Mouse (Mus musculus): Measurements from ENCODE around the gene B4galnt1.
"Not testable (repeated sequence)": the region's sequence is repeated elsewhere in the genome, so short reads cannot be mapped to it uniquely, and the experiment has no call there.

B4galnt1 gene

DNA sequence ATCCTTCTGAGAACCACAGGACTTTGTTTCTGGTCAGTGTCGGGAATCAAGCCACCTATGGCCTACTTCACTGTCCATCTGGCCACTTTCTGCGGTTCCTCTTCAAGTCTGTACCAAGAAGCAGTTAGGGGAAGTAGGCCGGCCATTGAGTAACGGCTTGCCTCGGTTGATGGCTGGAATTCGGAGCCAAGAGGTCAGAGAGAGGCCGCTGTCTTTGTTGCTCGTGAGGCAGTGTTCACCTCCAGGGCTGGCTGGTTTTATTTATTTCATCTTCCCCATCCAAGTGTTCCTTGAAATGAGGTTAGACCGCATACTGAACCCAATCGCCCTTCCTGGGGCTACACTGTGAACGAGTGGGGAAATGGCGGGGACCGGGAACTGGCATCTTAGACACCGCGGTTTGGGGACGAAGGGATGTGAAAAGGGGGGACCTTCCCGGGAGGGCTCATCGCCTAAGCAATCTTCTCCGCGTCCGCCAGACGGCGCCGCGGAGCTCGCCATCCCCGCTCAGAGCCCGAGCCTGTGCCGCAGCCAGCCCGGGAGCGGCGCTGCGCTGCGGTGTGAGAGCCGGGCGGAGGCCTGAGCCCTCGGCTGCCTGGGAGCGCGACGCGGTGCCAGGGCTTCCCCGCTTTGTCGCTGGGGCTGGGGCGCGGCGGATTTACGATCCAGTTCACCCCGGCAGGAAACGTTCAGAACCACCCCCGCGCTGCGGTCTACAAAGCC lies at the start of gene B4galnt1:
B4galnt1 (plus strand) TSS at position 595 of the 723 bp plus-strand sequence.
- DNase-seq, result peak; percentile 64

DNA sequence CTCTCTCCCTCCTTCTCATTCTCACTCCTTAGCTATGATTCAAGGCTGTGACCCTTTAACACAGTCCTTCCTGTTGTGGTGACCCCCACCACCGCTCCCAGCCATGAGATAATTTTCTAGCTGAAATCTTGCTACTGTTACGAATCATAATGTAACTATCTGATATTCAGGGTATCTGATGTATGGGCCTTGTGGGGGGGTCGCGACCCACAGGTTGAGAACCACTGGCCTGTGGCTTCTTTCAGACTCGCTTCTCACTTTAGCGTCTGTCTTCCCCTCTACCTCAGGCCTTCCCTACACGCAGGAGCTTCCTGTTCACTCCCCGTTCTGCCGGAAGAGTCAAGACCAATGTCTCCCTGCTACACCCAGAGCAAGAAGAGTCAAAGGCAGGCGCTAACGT lies 46.6 kb upstream of the B4galnt1 start:
- DNase-seq, result no peak

DNA sequence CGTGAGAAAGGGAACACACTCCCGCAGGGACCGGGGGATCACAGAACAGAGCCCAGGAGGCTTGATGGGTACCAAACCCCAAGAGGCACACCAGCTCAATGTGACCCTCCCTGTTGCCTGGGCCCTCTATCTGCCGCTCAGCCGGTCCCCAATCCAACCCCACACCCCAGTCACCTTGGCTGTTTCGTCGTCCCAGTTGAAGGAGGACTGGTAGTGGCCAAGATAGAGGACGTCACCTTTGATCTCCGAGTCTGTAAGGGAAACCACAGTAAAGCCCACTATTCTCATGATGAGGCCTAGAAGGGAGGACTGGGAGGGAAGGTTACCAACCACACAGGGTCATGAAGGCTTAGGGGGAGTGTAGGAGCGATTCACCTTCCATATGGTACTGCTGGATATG lies 45.8 kb upstream of the B4galnt1 start:
- DNase-seq, result no peak

DNA sequence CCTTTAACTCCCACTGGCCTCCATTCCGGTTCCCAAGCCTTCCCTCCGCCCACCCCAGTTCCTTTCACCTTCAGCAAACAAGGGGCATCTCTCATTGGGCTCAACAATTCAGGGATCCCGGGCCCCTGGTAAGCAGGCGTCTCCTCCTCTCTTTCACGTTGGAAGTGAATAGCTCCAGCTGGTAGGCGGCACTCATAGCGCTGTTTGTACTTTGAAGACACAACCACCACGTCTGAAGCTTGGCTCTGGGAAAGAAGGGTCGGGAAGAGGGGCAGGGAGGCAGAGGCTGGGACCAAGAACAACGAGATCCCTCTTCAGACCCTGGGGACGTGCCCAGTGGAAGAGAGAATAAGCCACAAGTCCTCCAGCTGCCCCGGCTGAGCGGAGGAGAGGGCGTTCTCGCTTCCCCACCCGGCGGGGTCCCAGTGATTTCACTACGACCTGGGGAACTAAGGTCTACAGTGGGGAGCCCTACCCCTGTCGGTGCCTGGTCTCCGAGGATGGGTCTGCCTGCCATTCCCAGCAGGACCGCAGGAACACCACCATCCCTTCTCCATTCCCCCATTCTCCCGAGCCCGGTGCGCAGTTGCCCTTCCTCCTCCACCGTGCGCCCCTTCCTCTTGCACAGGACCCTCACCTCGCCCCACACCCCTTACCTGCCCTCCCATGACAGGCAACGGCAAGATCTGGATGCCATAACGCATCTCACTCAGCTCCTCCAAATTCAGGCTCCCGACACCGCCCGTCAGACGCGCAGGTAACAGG lies 44.5 kb upstream of the B4galnt1 start:
- no peak for DNase-seq

DNA sequence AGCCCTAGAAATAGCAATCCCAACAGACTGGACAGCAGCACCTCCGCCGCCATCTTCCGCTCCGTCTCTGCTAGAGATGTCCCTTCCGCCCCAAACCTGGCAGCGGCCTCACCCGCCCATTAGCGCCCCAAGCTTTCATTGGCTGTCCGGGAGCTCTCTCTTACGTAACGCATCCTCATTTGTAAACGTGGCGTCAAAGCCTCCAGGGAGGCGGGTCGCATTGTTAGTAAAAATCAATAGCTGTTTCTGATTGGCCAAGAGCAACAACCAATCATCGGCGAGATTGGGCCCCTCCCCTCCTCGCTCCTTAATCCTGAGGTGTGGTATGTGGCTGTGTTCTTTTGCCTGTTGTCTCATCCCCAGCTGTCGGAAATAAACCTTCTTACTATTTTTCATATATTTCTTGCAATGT lies 44.0 kb upstream of the B4galnt1 start, which contains the start of gene Os9:
Os9 (minus strand) TSS at position 66 of the 412 bp plus-strand sequence.
- peak; percentile 99 for DNase-seq

DNA sequence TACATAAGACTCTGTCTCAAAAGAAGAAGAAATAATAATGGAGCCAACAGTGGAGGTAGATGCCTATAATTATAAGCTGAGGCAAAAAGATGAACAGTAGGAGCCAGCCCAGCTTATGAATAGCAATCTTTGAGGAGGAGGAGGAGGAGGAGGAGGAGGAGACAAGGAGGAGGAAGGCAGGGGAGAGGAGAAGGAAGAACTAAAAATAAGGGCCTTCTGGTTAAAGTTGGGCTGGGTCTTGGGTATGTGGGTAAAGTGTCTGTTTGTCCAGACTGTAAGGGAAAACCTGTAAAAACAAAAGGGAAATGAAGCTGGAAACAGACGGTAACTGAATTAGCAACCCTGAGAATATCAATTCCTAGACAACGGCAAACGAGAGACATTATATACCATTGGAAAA lies 43.0 kb upstream of the B4galnt1 start:
- no peak for DNase-seq

DNA sequence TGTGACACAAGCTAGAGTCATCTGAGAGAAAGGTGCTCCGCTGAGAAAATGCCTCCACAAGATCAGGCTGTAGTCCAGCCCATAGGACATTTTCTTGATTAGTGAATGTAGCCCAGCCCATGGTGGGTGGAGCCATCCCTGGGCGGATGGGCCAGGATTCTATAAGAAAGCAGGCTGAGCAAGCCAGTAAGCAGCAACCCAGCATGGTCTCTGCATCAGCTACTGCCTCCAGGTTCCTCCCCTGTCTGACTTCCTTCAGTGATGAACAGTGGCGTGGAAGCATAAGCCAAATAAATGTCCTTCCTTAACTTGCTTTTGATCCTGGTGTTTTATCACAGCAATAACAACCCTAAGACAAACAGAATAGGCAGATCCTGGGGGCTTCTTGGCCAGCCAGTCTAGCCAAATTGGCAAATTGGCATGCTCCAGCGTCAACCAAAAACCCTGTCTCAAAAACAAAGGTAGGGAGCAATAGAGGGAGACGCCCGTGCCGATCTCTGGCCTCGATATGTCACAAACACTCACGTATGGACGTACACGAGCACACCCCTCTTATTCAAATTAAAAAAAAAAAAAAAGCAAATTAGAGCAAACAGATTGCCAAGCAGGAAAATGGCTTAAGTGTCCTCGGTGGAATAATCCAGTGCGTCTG lies 42.1 kb upstream of the B4galnt1 start:
- DNase-seq, result no peak

DNA sequence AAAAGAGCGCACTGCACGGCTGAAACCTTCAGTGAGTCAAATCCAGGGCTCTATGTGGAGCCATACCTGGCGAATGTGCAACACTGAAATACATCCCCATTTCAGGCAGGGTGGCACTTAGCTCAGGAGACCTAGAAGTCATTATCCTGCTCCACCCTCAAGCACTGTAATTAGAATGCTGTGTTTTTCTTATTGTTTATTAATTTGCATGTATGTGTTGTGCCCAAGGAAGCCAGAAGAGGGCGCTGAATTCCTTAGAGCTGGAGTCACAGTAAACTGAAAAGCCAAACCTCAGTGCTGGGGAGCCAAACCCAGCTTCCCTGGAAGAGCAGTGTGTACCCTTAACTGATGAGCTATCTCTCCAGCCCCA lies 41.6 kb upstream of the B4galnt1 start:
- peak; percentile 84 for DNase-seq

DNA sequence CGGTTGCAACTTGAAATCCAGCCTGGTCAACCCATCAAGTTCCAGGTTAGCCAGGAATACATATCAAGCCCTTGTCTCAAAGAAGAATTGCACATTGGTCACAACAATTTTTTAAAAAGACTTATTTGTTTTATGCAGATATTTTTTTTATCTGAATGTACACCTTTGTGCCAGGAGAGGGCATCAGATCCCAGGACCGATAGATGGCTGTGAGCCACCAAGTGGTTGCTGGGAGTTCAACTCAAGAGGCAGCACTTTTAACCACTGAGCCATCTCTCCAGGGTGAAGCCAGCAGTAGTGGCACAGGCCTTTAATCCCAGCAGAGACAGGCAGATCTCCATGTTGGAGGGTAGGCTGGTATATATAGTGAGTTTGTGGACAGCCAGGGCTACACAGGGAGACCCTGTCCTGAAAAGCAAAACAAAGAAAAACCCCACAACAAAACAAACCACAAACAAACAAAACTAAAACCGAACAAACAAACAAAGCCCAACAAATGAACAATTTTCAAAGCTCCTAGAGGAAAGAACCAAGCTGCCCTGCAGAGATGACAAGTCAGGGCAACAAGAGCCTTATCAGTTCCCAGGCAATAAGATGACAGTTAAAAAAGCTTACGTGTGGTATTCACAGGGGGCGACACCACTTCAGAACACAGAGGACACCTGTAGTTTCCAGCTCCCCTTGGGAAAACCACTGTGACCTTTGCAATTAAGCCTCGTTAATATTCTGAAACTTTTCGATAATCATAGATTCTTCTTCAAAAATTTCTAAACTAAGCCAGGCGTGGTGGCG lies 39.6 kb upstream of the B4galnt1 start:
- DNase-seq, result peak; percentile 67

DNA sequence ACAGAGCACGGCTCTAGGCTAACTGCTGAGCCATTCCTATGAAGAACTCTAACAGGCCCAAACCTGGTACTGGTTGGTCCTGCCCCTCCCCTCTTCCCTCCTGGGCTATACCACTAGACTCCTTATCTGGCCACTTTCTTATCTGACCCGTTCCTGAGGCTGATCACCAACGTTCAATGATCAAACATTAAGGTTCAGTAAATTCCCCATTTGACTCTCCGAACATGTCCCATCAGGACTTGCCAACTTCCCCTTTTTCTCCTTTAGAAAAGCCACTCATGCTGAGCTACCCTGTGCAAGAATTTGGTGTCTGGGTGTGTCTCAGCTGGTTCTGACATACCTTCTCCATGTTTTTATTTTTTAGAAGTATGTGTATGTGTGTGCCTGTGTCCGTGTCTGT lies 38.4 kb upstream of the B4galnt1 start:
- DNase-seq, result no peak

DNA sequence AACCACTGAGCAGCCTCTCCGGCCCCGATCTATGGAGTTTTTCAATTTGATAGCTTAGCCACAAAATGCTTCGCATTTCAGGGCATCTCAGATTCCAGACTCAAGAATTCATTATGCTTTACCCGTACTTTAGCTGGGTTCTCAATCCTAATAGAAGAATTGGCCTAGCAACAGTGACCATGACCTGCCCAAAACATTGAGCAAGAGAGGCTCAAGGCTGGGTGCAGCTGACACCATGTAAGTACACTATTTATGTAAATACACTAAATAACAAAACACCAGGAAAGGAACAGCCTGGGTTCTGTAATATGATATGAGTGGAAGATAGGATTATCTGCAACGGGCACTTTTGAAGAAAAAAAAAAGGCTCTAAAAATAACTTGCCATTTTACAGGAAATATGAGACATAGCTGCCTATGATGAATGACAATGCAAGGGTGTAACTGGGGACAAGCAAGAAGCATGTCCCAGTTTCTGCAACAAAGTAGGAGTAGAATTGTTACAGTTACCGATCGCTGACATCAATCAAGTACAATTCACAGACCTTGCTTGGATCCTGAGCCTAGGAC lies 37.2 kb upstream of the B4galnt1 start:
- no peak for DNase-seq

DNA sequence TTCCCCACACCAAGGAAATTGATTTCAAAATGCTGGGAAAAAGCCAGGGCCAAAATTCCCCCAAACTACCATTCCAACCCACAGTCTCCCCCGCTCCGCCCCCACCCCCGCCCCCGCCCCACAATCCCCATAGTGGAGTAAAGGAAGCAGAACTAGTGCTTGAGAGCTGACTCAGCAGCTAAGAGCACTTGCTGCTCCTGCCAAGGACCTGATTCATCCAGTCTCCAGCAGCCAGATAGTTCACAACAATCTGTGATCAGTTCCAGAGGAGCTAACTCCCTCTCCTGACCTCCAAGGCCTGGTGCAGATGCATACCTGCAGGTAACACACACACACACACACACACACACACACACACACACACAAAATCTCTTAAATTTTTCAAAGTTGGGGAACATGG lies 35.6 kb upstream of the B4galnt1 start:
- no peak for DNase-seq

DNA sequence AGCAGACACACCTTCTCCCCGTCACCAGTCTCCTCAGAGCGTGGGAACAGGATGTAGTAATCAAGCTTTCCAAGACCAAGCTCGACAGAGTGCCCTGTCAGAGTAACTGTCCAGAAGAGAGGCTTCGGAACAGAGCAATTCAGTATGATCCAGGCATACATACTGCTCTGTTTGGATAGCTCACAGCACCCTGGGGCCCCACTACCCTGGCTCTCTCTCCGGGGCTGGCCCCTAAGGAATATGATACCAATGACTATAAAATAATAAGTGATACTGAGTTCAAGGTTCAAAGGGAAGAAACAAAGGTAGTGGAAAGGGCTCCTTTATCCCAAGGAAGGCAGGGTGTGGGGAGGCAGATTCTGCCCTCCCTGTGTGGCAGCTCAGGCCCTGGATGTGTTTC lies 32.6 kb upstream of the B4galnt1 start:
- no peak for DNase-seq

DNA sequence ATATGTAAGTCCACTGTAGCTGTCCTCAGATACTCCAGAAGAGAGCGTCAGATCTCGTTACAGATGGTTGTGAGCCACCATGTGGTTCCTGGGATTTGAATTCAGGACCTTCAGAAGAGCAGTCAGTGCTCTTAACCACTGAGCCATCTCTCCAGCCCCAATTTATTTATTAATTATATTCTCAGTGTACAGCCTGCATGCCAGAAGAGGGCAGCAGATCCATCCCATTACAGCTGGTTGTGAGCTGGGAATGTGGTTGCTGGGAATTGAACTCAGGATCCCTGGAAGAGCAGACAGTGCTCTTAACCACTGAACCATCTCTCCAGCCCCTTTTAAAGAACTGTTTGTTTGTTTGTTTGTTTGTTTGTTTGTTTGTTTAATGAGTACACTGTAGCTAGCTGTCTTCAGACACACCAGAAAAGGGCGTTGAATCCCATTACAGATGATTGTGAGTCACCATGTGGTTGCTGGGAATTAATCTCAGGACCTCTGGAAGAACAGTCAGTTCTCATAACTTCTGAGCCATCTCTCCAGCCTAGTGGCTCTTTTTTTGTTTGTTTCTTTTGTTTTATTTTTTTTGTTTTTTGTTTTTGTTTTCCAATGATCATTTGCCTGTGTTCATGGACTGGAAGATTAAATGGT lies 30.5 kb upstream of the B4galnt1 start:
- not testable (repeated sequence) for DNase-seq

DNA sequence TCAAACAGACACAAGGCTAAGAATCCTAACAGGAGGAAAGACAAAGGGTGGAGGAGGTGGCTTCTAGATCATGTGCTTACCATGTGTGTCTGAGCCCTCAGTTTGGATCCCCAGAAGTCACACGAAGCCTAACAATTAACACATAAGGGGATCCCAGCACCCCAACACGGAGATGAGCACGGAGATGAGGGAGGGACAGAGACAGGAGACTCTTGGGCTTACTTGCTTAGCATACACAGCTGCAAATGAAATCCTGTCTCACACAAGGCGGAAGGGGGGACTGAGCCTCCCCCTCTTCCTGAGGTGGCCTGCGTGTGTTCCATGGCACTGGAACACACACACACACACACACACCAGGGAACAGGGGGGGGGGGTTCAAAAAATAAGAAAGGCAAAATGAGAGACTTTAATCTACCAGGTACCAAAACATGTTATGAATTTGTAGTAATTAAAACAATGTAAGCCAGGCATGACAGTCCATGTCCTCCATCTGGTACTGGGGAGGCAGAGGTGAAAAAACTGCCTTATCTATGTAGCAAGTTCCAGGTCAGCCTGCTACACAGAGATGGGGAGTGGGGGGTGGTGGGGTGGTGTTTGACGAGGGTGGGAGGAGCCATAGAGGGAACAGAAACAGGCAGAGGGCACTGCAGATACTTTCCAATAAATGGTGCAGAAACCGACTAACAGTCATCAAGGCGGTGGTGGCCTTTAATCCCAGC lies 29.7 kb upstream of the B4galnt1 start:
- no peak for DNase-seq

DNA sequence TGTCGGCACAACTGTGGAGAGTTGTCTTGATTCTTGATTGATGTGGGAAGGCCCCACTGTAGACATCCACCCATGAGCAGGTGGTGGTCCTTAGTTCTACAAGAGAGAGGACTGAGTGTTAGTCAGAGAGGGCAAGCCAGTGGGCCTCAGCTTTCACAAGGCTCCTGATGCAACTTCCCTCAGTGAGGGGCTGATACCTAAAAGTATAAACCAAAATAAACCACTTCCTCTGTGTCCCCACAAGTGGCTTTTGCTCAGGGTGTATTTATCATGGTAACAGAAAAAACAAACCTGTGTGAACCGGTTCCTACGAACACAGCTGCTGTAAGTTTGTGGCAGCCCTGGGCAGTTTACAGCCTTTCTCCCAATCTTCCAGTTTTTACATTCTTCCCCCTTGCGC lies 28.5 kb upstream of the B4galnt1 start:
- no peak for DNase-seq

DNA sequence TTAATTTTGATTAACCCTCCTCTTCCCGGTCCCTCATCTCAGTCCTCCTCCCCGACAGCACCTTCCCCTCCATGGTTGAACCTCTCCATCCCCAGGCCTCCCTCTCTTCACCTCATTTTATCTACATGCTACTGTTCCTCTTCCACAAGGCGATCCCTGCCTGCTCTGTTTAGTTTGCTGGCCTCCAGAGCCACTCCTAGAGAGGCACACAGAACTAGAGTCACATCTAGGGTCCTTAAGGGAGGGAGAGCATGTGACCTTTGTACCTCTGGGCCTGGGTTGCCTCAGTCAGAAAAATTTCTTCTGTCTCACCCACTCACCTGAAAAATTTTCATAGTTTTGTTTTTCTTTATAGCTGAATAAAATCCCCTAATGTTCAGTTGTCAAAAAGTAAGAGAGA lies 27.1 kb upstream of the B4galnt1 start:
- no peak for DNase-seq

DNA sequence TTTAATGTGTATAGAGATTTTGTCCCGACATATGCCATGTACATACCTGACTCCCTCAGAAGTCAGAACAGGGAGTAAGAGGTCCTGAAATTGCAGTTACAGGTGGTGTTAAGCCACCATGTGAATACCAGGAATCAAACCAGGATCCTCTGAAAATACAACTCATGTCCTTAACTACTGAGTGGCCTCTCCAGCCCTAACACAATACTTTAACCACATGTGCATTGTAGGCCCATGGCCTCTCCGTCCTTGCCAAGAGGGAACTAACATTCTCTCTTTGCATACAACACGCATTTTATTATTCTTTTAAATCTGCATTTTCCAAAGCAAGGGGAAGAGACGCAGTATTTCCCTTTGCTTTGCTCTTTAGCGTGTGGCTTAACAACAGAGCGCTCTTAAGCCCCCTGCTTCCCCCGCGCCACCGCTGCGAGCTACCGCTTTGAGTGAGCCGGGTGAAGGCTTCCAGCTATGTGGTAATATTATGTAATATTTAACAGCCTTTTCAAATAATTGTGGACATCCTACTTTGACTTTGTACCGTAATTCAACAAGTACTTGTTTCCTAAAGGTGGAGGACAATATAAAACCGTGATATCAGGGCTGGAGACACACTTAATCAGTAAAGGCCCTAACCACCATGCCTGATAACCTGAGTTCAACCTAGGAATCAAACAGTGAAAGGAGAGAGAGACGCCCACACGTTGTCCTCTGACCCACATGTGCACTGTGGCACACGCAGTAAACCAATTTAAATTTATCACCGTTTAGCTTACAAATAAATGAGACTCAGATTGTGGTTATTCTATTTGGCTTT lies 26.5 kb upstream of the B4galnt1 start:
- peak; percentile 53 for DNase-seq

DNA sequence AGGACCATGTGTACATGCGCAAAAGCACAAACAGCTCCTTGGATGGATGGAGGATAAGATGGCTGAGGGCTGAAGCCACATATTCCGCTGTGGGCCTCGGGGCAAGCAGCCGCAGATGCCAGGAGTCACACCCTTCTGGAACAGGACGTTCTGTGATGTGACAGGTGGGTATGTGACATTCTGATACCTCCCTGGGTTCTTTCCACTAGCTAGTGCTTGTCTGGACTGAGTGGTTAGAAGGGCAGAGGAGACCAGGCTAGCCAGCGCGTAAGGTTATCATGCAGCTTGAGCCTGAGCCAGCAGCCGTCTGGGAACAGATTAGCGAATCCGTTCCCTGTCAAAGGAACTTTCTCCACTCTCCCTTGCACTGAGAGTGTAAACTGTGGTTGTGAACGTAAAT lies 24.1 kb upstream of the B4galnt1 start:
- DNase-seq, result no peak

DNA sequence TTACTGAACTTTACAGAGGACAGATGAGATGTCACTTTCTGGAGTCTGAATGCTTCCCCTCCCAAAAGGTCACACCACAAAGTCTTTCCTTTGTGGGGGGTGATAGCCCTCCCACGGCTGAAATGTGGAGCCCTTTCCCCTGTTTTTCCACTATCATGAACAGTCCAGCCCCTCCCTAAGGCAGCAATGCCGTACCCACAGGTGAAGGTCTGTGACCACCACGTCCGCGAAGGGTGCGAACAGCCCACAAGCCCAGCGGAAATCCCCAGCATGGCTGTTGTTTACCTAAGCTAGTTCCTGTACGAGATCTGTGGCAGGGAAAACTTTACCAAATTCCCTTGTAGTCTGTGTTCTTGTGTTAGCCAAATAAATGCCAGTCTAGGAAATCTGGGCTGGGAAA lies 23.5 kb upstream of the B4galnt1 start:
- DNase-seq, result no peak

DNA sequence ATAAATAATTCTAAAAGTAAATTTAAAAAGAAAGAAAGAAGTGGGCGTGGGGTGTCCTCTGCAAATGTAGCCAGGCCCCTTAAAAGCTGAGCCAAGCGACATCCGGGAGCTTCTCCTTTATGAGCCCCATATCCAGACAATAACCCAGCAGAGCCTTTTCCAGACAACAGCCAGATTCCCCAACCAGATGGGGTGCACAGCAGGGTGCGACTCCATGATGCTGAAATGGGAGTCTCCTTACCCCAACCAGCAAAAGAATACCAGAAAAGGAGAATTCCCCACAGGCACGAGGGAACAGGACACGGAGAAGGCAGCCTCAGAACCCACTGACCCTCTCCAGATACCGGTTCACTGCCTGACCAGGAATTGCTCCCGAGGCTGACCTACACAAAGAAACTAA lies 21.8 kb upstream of the B4galnt1 start:
- no peak for DNase-seq

Data from kidney, adult 9 months (tissue).